Mouse (Mus musculus): ENCODE results near the gene Yy1. TPM values are rescaled to one million over a fixed set of nuclear protein-coding genes. Genes with fewer than 3 reads are reported as not detected.

Gene Yy1
- polyA plus RNA-seq, 1 experiment, result 6.9 TPM

DNA sequence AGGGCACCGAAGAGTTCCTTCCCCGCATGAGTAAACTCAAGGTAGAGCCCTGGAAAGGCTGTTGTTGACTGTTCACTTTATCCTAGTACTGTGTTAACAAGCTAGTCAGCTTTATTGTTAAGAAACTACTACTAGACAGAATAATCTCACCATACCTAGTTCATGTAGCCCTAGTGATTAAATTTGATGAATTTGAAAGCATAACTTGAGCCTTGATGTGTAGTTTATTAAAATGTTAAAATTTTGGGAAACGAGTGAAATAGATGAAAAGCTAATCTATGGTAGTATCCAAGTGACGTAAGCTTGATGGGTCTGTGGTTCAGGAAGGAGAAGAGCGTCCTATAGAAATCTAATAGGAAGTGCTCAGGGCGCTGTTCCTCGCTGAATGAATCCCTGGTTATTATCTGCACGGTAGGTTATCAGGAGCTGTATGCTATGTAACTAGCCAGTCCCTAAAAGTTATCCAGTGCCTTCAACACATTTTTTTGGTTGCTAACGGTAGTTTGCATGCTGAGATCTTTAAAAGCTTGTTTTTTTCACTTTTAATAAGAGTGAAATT is 2.3 kb downstream of the Yy1 start:
- H3K27me3 ChIP-seq (ENCODE audit: control insufficient read depth, insufficient read depth, low read length), result no peaks in the 10 kb centered on the region
- H3K4me1 ChIP-seq (ENCODE audit: control insufficient read depth, insufficient read depth, low read length), result peaks cover 4% of the 10 kb centered on the region; the same call in 1 of the 2 replicates
- H3K27ac ChIP-seq (ENCODE audit: control insufficient read depth, insufficient read depth, low read depth, low read length), result peak overlapping the region; percentile 93
- H3K4me3 ChIP-seq (ENCODE audit: control insufficient read depth, low read depth, low read length), result peak overlapping the region; percentile 91
- no peaks in the 10 kb centered on the region for H3K36me3 ChIP-seq (ENCODE audit: control insufficient read depth, insufficient read depth, low read length)
- TF ChIP-seq POLR2A (IDR thresholded peaks at IDR 0.05; ENCODE audit: control insufficient read depth, low read depth, low read length) (no peak), CTCF (IDR thresholded peaks at IDR 0.05; ENCODE audit: control insufficient read depth, insufficient read depth, insufficient replicate concordance, low read depth, low read length) (no peak)

DNA sequence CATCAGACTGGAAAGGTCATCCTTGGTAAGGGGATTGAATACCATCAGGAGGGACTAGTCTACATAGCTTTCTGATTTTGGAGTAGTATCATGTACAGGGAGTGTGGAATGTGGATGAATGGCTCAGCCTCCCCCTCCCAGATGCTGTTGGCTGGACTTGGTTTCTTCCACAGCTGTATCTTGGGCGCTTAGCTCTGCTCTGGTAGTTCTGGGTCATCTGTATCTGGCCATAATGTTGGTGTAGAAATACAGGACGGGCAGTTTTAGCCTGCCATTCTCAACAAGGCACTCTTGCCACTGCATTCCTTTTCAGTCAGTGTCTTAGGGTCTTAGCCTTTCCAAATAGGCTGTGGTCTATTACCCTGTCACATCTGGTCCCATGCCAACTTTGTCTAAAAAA is 8.8 kb downstream of the Yy1 start:
- Histone ChIP-seq H3K4me1 (ENCODE audit: control insufficient read depth, insufficient read depth, low read length) (peaks cover 3% of the 10 kb centered on the region), H3K36me3 (ENCODE audit: control insufficient read depth, insufficient read depth, low read length) (no peaks in the 10 kb centered on the region; the same call in 1 of the 2 replicates), H3K27me3 (ENCODE audit: control insufficient read depth, insufficient read depth, low read length) (no peaks in the 10 kb centered on the region), H3K4me3 (ENCODE audit: control insufficient read depth, low read depth, low read length) (no peak overlapping the region), H3K27ac (ENCODE audit: control insufficient read depth, insufficient read depth, low read depth, low read length) (no peak overlapping the region)
- TF ChIP-seq POLR2A (IDR thresholded peaks at IDR 0.05; ENCODE audit: control insufficient read depth, low read depth, low read length) (no peak), CTCF (IDR thresholded peaks at IDR 0.05; ENCODE audit: control insufficient read depth, insufficient read depth, insufficient replicate concordance, low read depth, low read length) (no peak)

DNA sequence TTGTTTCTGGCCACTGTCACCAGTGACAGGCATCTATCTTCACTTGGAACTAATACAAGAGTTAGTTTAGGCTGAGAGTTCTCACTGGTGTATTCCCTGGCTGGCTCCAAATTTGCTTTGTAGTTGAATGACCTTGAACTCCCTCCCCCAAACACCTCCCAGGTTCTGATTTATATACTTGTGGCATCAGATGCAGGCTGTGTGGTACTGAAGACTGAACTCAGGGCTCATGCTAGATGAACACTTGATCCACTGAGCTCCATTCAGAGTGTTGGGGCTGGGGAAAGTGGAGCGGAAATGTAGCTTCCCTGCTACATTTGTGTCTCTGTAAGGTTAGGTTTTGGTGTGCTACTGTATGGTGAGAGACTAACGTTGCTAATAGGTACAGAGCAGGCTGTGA is 11.6 kb downstream of the Yy1 start:
- Histone ChIP-seq H3K4me1 (ENCODE audit: control insufficient read depth, insufficient read depth, low read length) (peaks cover 3% of the 10 kb centered on the region), H3K27ac (ENCODE audit: control insufficient read depth, insufficient read depth, low read depth, low read length) (peak overlapping the region; percentile 30; the same call in 1 of the 2 replicates), H3K4me3 (ENCODE audit: control insufficient read depth, low read depth, low read length) (no peak overlapping the region), H3K36me3 (ENCODE audit: control insufficient read depth, insufficient read depth, low read length) (no peaks in the 10 kb centered on the region; the same call in 1 of the 2 replicates), H3K27me3 (ENCODE audit: control insufficient read depth, insufficient read depth, low read length) (no peaks in the 10 kb centered on the region)
- TF ChIP-seq POLR2A (IDR thresholded peaks at IDR 0.05; ENCODE audit: control insufficient read depth, low read depth, low read length) (no peak), CTCF (IDR thresholded peaks at IDR 0.05; ENCODE audit: control insufficient read depth, insufficient read depth, insufficient replicate concordance, low read depth, low read length) (no peak)

DNA sequence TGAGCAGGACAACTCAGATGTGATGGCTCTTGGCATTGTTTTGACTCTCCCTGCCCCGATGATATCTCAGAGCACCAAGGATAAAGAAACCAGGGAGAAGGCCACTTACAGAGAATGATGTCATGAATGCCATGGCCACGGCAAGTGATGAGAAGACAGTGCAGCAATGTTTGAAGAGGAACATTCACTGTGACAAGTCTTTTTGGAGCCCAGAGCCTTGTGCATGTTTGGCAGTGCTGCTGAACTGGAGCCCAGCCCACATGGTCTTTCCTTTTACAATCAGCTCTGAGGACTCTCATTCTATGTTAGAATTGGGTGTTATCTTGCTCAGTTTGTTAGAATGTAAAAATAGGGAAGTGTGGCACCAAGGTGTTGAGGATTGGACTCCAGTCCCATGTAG is 15.7 kb downstream of the Yy1 start:
- H3K27me3 ChIP-seq (ENCODE audit: control insufficient read depth, insufficient read depth, low read length), result no peaks in the 10 kb centered on the region
- no peaks in the 10 kb centered on the region; the same call in none of the 2 replicates for H3K36me3 ChIP-seq (ENCODE audit: control insufficient read depth, insufficient read depth, low read length)
- H3K27ac ChIP-seq (ENCODE audit: control insufficient read depth, insufficient read depth, low read depth, low read length), result no peak overlapping the region
- TF ChIP-seq CTCF (IDR thresholded peaks at IDR 0.05; ENCODE audit: control insufficient read depth, insufficient read depth, insufficient replicate concordance, low read depth, low read length) (no peak), POLR2A (IDR thresholded peaks at IDR 0.05; ENCODE audit: control insufficient read depth, low read depth, low read length) (no peak)
- no peaks in the 10 kb centered on the region; the same call in none of the 2 replicates for H3K4me1 ChIP-seq (ENCODE audit: control insufficient read depth, insufficient read depth, low read length)
- H3K4me3 ChIP-seq (ENCODE audit: control insufficient read depth, low read depth, low read length), result no peak overlapping the region

DNA sequence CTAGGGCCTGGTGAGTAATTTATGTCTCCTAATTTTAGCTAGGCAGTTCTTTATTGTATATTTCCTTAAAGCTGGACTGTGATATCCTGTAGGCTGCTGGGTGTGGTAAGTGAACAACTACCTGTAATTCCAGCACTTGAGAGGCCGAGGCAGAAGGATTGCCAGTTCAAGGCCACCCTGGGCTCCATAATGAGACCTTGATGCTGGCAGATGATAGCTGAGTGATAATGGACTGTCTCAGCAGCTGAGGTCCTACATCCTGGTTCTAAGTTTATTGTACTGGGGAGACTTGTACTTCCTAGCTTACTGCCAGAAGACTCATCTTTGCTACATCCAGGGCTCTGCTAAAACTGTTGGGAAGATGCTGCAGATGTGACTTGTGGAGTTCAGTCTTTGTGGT is 17.0 kb downstream of the Yy1 start:
- no peak for TF ChIP-seq POLR2A (IDR thresholded peaks at IDR 0.05; ENCODE audit: control insufficient read depth, low read depth, low read length)
- no peak for TF ChIP-seq CTCF (IDR thresholded peaks at IDR 0.05; ENCODE audit: control insufficient read depth, insufficient read depth, insufficient replicate concordance, low read depth, low read length)
- Histone ChIP-seq H3K4me3 (ENCODE audit: control insufficient read depth, low read depth, low read length) (no peak overlapping the region), H3K27ac (ENCODE audit: control insufficient read depth, insufficient read depth, low read depth, low read length) (no peak overlapping the region), H3K36me3 (ENCODE audit: control insufficient read depth, insufficient read depth, low read length) (peaks cover 2% of the 10 kb centered on the region), H3K4me1 (ENCODE audit: control insufficient read depth, insufficient read depth, low read length) (no peaks in the 10 kb centered on the region; the same call in 1 of the 2 replicates), H3K27me3 (ENCODE audit: control insufficient read depth, insufficient read depth, low read length) (no peaks in the 10 kb centered on the region)

DNA sequence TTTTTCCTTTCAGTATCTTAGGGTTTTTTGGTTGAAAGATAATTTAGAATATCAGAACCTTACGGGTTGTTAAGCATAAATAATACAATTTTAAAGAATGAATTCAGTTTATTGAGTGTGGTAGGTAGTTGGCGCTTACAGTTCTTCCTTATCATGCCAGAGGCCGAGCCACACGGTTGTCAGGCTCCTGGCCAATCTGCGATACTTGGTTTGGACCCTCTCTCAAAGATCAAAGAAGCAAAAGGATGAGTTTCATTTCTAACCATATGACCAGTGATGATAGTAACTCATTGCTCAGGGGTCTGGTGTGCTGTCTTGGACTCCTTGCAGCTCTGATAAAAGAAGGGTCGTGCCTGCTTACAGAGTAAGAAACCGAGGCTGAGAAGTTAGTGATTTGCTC is 17.5 kb downstream of the Yy1 start:
- TF ChIP-seq CTCF (IDR thresholded peaks at IDR 0.05; ENCODE audit: control insufficient read depth, insufficient read depth, insufficient replicate concordance, low read depth, low read length), result no peak
- no peak for TF ChIP-seq POLR2A (IDR thresholded peaks at IDR 0.05; ENCODE audit: control insufficient read depth, low read depth, low read length)
- Histone ChIP-seq H3K4me1 (ENCODE audit: control insufficient read depth, insufficient read depth, low read length) (no peaks in the 10 kb centered on the region), H3K4me3 (ENCODE audit: control insufficient read depth, low read depth, low read length) (no peak overlapping the region), H3K27ac (ENCODE audit: control insufficient read depth, insufficient read depth, low read depth, low read length) (no peak overlapping the region), H3K27me3 (ENCODE audit: control insufficient read depth, insufficient read depth, low read length) (no peaks in the 10 kb centered on the region), H3K36me3 (ENCODE audit: control insufficient read depth, insufficient read depth, low read length) (peaks cover 2% of the 10 kb centered on the region)

DNA sequence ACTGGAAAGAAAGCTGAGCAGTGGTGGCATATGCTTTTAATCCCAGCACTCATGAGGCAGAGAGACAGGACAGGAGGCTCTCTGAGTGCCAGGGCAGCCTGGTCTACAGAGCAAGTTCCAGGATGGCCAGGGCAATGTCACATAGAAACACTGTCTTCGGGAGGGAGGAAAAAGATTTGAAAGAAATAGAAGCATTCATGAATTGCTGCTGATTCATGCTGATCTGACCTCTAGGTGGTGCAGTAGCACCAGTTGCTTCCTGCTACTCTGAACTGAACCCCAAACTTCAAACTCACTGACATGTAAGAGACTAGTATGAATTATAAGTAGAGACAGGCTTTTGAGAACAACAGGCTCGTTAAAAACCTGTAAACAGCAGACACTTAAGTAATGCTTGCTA is 18.4 kb downstream of the Yy1 start:
- Histone ChIP-seq H3K4me1 (ENCODE audit: control insufficient read depth, insufficient read depth, low read length) (no peaks in the 10 kb centered on the region), H3K27me3 (ENCODE audit: control insufficient read depth, insufficient read depth, low read length) (no peaks in the 10 kb centered on the region), H3K36me3 (ENCODE audit: control insufficient read depth, insufficient read depth, low read length) (peaks cover 2% of the 10 kb centered on the region), H3K27ac (ENCODE audit: control insufficient read depth, insufficient read depth, low read depth, low read length) (no peak overlapping the region), H3K4me3 (ENCODE audit: control insufficient read depth, low read depth, low read length) (no peak overlapping the region)
- TF ChIP-seq CTCF (IDR thresholded peaks at IDR 0.05; ENCODE audit: control insufficient read depth, insufficient read depth, insufficient replicate concordance, low read depth, low read length) (no peak), POLR2A (IDR thresholded peaks at IDR 0.05; ENCODE audit: control insufficient read depth, low read depth, low read length) (no peak)
